ENCODE assay signal across 9 mouse cellular contexts in genomic region chr2:181764600-181764999, GRCm38 (mm10). TPM values are rescaled to one million over a fixed set of nuclear protein-coding genes. Genes with fewer than 3 reads are reported as not detected.
A peak's percentile ranks its signal among the peaks of the same experiment; 100 is the strongest.
DNase-seq lines count a peak whose midpoint lies in the region; ATAC-seq lines count a peak whose summit lies in the region.
"Had no signal": no experiment of that assay in that cellular context is flagged by ENCODE, and none has a peak within 500 bp of the region (broad histone marks: within the 10 kb centered on the region; RNA-seq: fewer than 3 reads in every experiment).

No protein-coding gene starts in this region.

- no peaks in the 10 kb centered on the region for H3K27me3 ChIP-seq in forebrain, embryonic 12.5 days
- H3K27me3 ChIP-seq in neural tube, embryonic 14.5 days (ENCODE audit: control insufficient read depth, insufficient read depth, low read length): no peaks in the 10 kb centered on the region

- H3K9ac ChIP-seq in forebrain, embryonic 12.5 days: peak overlapping the region; percentile 42
- H3K9ac ChIP-seq in neural tube, embryonic 14.5 days (replicated peaks; ENCODE audit: low read depth, low read length): peak overlapping the region; percentile 17; the same call in 1 of the 2 replicates

- no peaks in the 10 kb centered on the region for H3K36me3 ChIP-seq in forebrain, embryonic 12.5 days (replicated peaks)
- H3K36me3 ChIP-seq in neural tube, embryonic 14.5 days (ENCODE audit: control insufficient read depth, insufficient read depth, low read length): no peaks in the 10 kb centered on the region

- no peaks in the 10 kb centered on the region for H3K9me3 ChIP-seq in forebrain, embryonic 12.5 days
- no peaks in the 10 kb centered on the region for H3K9me3 ChIP-seq in neural tube, embryonic 14.5 days (ENCODE audit: control insufficient read depth, low read length)
- H3K9me3 ChIP-seq: megakaryocyte, embryonic 14.5 days had no signal

- ATAC-seq in forebrain, embryonic 12.5 days (ENCODE audit: low FRiP score): peak; percentile 65
- ATAC-seq in neural tube, embryonic 14.5 days (ENCODE audit: low read depth): peak; percentile 41; the same call in 1 of the 2 replicates

- peak; percentile 42 to 50 for DNase-seq in cerebellum, adult 18-20 months
- DNase-seq in cerebellum, adult 11 months: no peak
- peak; percentile 62 to 70 for DNase-seq in right cerebral cortex, postnatal 10 days (ENCODE audit: low spot score in 2 of 2)
- DNase-seq in right cerebral cortex, adult 2 months (ENCODE audit: low spot score in 2 of 2): no peak
- peak; percentile 32 to 81 for DNase-seq in kidney, postnatal 36 days
- no peak for DNase-seq in layer of hippocampus, adult 18-20 months (ENCODE audit: low spot score in 2 of 2)

- peak overlapping the region; percentile 57 for H3K4me2 ChIP-seq in forebrain, embryonic 12.5 days
- peak overlapping the region; percentile 88 for H3K4me2 ChIP-seq in neural tube, embryonic 14.5 days (ENCODE audit: low read depth, low read length)

- 0% methylated on average over 10 of the region's 10 CpGs for WGBS in forebrain, embryonic 12.5 days
- WGBS in neural tube, embryonic 14.5 days: under 1% methylated on average over 10 of the region's 10 CpGs

- peaks cover 68% of the 10 kb centered on the region for H3K4me1 ChIP-seq in forebrain, embryonic 12.5 days
- H3K4me1 ChIP-seq in neural tube, embryonic 14.5 days (ENCODE audit: control insufficient read depth, insufficient read depth, low read length): peaks cover 39% of the 10 kb centered on the region
- H3K4me1 ChIP-seq: megakaryocyte, embryonic 14.5 days had no signal

- peak overlapping the region; percentile 42 for H3K4me3 ChIP-seq in forebrain, embryonic 12.5 days (replicated peaks)
- peak overlapping the region; percentile 16 for H3K4me3 ChIP-seq in neural tube, embryonic 14.5 days (ENCODE audit: low read depth, low read length)
- H3K4me3 ChIP-seq: megakaryocyte, embryonic 14.5 days had no signal

- H3K27ac ChIP-seq in forebrain, embryonic 12.5 days: peak overlapping the region; percentile 96
- peak overlapping the region; percentile 85 for H3K27ac ChIP-seq in neural tube, embryonic 14.5 days (ENCODE audit: low read depth, low read length)

RNA-seq across cellular contexts. Expression of gene Myt1, which starts 1.5 kb away (rescaled TPM):
- 51.9 and 60.8 TPM in 2 replicates for polyA plus RNA-seq in forebrain, embryonic 12.5 days (2016; fragmentation: Nextera tagmentation; extraction: Ambion mirVana)
- polyA plus RNA-seq in neural tube, embryonic 14.5 days (2014; fragmentation: Nextera tagmentation; extraction: Ambion mirVana): 26.9 and 28.7 TPM in 2 replicates
- total RNA-seq in layer of hippocampus, adult 18-20 months (2021): 10 to 100 TPM; 26.0 to 28.5 TPM

RNA-seq across cellular contexts. Expression of gene Oprl1, which starts 49.8 kb away (rescaled TPM):
- polyA plus RNA-seq in forebrain, embryonic 12.5 days (2016; fragmentation: Nextera tagmentation; extraction: Ambion mirVana): 28.4 and 29.2 TPM in 2 replicates
- 98.4 and 105 TPM in 2 replicates for polyA plus RNA-seq in neural tube, embryonic 14.5 days (2014; fragmentation: Nextera tagmentation; extraction: Ambion mirVana)
- 10 to 100 TPM; 50.6 to 52.4 TPM for total RNA-seq in layer of hippocampus, adult 18-20 months (2021)

Comparison
In these comparisons a context has a peak if more than half of its experiments do, and no peak if none do; other contexts are left out.
1. DNase-seq: peak in cerebellum, adult 18-20 months (2 of 2), right cerebral cortex, postnatal 10 days (2 of 2) and kidney, postnatal 36 days (2 of 2); none in cerebellum, adult 11 months (single experiment), right cerebral cortex, adult 2 months (0 of 2) and layer of hippocampus, adult 18-20 months (0 of 2).